Mouse (Mus musculus): ENCODE data around the gene Chgb. TPM values are rescaled to one million over a fixed set of nuclear protein-coding genes. Genes with fewer than 3 reads are reported as not detected.

The Chgb gene
- polyA plus RNA-seq, 1 experiment from 2014 or later, result 0.30 TPM

DNA sequence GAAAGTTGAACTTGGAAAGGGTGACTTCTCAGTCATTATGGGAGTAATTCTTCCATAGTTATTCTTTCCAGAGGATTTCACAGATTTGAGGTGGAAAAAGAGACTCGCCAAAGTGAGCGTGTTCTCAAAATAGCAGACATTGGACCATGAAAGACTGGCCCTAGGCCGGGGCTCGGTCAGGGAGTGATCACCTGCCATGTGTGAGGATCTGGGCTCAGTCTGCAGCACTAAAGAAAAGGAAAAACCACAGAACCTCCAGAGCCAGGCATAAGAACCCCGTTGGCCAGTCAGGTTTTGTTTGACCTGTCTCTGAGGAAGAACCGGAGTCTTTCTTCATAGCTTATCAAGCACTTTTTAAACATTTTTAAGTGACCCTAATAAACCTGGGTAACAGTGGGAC lies 3.0 kb downstream of the Chgb start:
- H3K9ac ChIP-seq (ENCODE audit: low read length), result no peak overlapping the region
- H3K27ac ChIP-seq (replicated peaks in 1 of 2; ENCODE audit: control insufficient read depth in 1 of 2, insufficient read depth in 1 of 2, low read depth in 2 of 2, low read length in 2 of 2), result no peak overlapping the region
- ATAC-seq (ENCODE audit: insufficient number of reproducible peaks, insufficient read depth, low FRiP score, low read depth), result no peak
- H3K4me3 ChIP-seq (ENCODE audit: control insufficient read depth in 1 of 2, insufficient read depth in 1 of 2, low read depth in 1 of 2, low read length in 2 of 2), result no peak overlapping the region
- peaks cover 0 to 4% of the 10 kb centered on the region in 2 experiments; a peak in 2 of 4 replicates for H3K4me1 ChIP-seq (ENCODE audit: control insufficient read depth in 2 of 2, insufficient read depth in 2 of 2, low read length in 2 of 2)
- no peaks in the 10 kb centered on the region for H3K36me3 ChIP-seq (ENCODE audit: control insufficient read depth, insufficient read depth, low read length)
- WGBS, result 71% methylated on average over 6 of the region's 6 CpGs
- no peaks in the 10 kb centered on the region for H3K9me3 ChIP-seq (ENCODE audit: control insufficient read depth, low read length)
- peaks cover 19% of the 10 kb centered on the region for H3K27me3 ChIP-seq (ENCODE audit: control insufficient read depth, insufficient read depth, low read length)
- no peak overlapping the region for H3K4me2 ChIP-seq (ENCODE audit: low read length)

DNA sequence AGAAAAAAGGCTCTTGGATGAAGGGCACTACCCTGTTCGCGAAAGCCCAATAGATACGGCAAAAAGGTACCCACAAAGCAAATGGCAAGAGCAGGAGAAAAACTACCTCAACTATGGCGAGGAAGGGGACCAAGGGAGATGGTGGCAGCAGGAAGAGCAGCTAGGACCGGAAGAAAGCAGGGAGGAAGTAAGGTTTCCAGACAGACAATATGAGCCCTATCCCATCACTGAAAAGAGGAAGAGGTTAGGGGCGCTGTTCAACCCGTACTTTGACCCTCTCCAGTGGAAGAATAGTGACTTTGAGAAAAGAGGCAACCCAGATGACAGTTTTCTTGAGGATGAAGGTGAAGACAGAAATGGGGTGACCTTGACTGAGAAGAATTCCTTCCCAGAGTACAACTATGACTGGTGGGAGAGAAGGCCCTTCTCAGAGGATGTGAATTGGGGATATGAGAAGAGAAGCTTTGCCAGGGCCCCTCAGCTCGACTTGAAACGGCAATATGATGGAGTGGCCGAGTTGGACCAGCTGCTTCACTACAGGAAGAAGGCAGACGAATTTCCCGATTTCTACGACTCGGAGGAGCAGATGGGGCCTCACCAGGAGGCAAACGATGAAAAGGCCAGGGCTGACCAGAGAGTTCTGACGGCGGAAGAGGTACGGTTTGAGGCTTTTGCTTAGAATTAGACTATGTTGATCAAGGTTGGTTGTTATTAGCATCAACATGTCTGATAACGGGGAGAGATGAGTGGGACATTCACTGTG lies 12.5 kb downstream of the Chgb start:
- H3K4me1 ChIP-seq (ENCODE audit: control insufficient read depth in 2 of 2, insufficient read depth in 2 of 2, low read length in 2 of 2), result no peaks in the 10 kb centered on the region
- no peak overlapping the region for H3K9ac ChIP-seq (ENCODE audit: low read length)
- H3K27me3 ChIP-seq (ENCODE audit: control insufficient read depth, insufficient read depth, low read length), result no peaks in the 10 kb centered on the region
- no peak overlapping the region for H3K27ac ChIP-seq (replicated peaks in 1 of 2; ENCODE audit: control insufficient read depth in 1 of 2, insufficient read depth in 1 of 2, low read depth in 2 of 2, low read length in 2 of 2)
- H3K4me2 ChIP-seq (ENCODE audit: low read length), result no peak overlapping the region
- H3K9me3 ChIP-seq (ENCODE audit: control insufficient read depth, low read length), result no peaks in the 10 kb centered on the region
- ATAC-seq (ENCODE audit: insufficient number of reproducible peaks, insufficient read depth, low FRiP score, low read depth), result no peak
- WGBS, result 77% methylated on average over 19 of the region's 19 CpGs
- H3K36me3 ChIP-seq (ENCODE audit: control insufficient read depth, insufficient read depth, low read length), result no peaks in the 10 kb centered on the region
- no peak overlapping the region for H3K4me3 ChIP-seq (ENCODE audit: control insufficient read depth in 1 of 2, insufficient read depth in 1 of 2, low read depth in 1 of 2, low read length in 2 of 2)

DNA sequence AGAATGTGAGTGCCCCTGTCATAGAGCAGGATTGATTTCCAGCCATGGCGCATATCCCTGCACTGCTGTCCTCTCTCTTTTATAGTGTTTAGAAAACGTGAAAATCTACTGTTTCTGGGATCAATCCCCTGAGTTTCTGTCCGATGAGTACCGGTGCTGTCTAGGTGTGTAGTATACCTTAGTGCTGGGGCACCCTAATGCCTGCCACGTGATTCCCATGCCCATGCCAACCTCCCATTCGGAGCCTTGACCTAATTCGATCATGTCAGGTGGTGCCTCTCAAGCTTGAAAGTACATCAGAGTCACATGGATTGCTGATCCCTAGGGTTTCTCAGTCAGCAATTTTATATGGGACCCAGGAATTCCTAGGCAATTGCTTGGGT lies 13.1 kb downstream of the Chgb start:
- no peaks in the 10 kb centered on the region for H3K27me3 ChIP-seq (ENCODE audit: control insufficient read depth, insufficient read depth, low read length)
- WGBS, result 77% methylated on average over 7 of the region's 7 CpGs
- no peak overlapping the region for H3K4me3 ChIP-seq (ENCODE audit: control insufficient read depth in 1 of 2, insufficient read depth in 1 of 2, low read depth in 1 of 2, low read length in 2 of 2)
- no peaks in the 10 kb centered on the region for H3K36me3 ChIP-seq (ENCODE audit: control insufficient read depth, insufficient read depth, low read length)
- H3K27ac ChIP-seq (replicated peaks in 1 of 2; ENCODE audit: control insufficient read depth in 1 of 2, insufficient read depth in 1 of 2, low read depth in 2 of 2, low read length in 2 of 2), result no peak overlapping the region
- no peak overlapping the region for H3K9ac ChIP-seq (ENCODE audit: low read length)
- H3K4me1 ChIP-seq (ENCODE audit: control insufficient read depth in 2 of 2, insufficient read depth in 2 of 2, low read length in 2 of 2), result no peaks in the 10 kb centered on the region
- no peak for ATAC-seq (ENCODE audit: insufficient number of reproducible peaks, insufficient read depth, low FRiP score, low read depth)
- no peaks in the 10 kb centered on the region for H3K9me3 ChIP-seq (ENCODE audit: control insufficient read depth, low read length)
- no peak overlapping the region for H3K4me2 ChIP-seq (ENCODE audit: low read length)

DNA sequence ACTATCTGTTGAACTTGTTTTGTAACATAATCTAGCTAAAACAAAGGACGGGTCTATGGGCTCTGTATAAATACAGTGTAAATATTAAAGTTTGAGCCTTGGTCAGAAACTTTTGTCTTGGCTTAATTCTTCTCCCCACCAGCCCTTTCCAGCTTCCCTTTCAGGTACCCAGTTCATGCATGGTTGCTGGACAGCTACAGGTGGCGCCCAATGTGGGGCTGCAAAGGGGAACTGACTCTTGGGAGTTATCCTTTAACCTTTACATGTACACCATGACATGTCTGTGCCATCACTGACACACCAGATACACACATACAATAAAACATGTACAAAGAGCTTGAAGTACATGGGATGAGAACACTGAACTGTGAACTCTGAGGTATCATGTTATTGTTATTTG lies 21.9 kb downstream of the Chgb start:
- H3K36me3 ChIP-seq (ENCODE audit: control insufficient read depth, insufficient read depth, low read length), result peaks cover 49% of the 10 kb centered on the region

DNA sequence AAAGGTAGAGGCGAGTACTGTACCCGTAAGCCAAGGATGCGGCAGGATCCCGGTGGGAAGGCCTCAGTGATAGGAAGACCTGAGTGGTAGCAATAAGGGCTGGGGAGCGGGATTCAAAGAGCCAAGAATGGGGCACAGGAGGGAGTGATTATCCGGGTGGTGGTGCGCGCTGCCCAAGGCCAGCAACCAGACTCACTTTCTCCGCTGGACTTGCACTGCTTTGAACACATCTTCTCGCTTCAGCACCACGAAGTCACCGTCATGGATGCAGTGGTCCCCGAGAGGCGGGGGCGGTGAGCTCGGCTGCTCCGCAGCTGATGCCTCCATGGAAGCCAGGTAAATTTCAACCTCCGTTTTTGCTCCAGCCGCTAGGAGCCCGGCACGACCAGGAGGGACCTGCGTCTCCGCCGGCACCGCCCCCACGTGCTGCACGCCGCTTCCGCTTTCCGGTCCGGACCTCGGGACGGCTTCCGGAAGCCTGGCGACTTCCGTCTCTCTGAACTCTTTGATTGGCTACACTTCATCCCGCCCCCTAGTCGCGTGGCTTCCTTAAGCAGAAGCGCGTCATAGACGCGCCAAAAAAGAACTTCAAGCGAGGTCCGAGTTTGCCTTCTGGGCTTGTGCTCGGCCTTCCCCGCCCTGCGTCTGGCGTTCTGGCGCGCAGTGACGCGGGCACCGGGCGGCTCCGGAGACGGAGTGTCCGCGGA lies 34.7 kb downstream of the Chgb start, which contains the start of the genes Trmt6 and Mcm8:
Gene Trmt6, minus strand, starts transcription at position 448 of the 707 bp plus-strand sequence.
Gene Mcm8, plus strand, starts transcription at position 534 of the 707 bp plus-strand sequence.
- Histone ChIP-seq H3K4me2 (ENCODE audit: low read length) (peak within 1 kb of the TSS; percentile 84), H3K36me3 (ENCODE audit: control insufficient read depth, insufficient read depth, low read length) (peaks cover 24% of the 10 kb centered on the region), H3K4me1 (ENCODE audit: control insufficient read depth in 2 of 2, insufficient read depth in 2 of 2, low read length in 2 of 2) (peaks cover 2 to 13% of the 10 kb centered on the region in 2 experiments), H3K4me3 (ENCODE audit: control insufficient read depth in 1 of 2, insufficient read depth in 1 of 2, low read depth in 1 of 2, low read length in 2 of 2) (peak within 1 kb of the TSS; percentile 61 to 86), H3K27ac (replicated peaks in 1 of 2; ENCODE audit: control insufficient read depth in 1 of 2, insufficient read depth in 1 of 2, low read depth in 2 of 2, low read length in 2 of 2) (peak within 1 kb of the TSS; percentile 44 to 82), H3K9me3 (ENCODE audit: control insufficient read depth, low read length) (no peaks in the 10 kb centered on the region), H3K9ac (ENCODE audit: low read length) (peak within 1 kb of the TSS; percentile 88), H3K27me3 (ENCODE audit: control insufficient read depth, insufficient read depth, low read length) (no peaks in the 10 kb centered on the region)
- peak; percentile 98 for ATAC-seq (ENCODE audit: insufficient number of reproducible peaks, insufficient read depth, low FRiP score, low read depth)
- WGBS, result under 1% methylated on average over 56 of the region's 59 CpGs

More for the DNA sequence above, 21.9 kb downstream of the Chgb start:
- Histone ChIP-seq H3K27ac (replicated peaks in 1 of 2; ENCODE audit: control insufficient read depth in 1 of 2, insufficient read depth in 1 of 2, low read depth in 2 of 2, low read length in 2 of 2) (no peak overlapping the region), H3K27me3 (ENCODE audit: control insufficient read depth, insufficient read depth, low read length) (no peaks in the 10 kb centered on the region), H3K4me1 (ENCODE audit: control insufficient read depth in 2 of 2, insufficient read depth in 2 of 2, low read length in 2 of 2) (no peaks in the 10 kb centered on the region), H3K9ac (ENCODE audit: low read length) (no peak overlapping the region), H3K9me3 (ENCODE audit: control insufficient read depth, low read length) (no peaks in the 10 kb centered on the region), H3K4me3 (ENCODE audit: control insufficient read depth in 1 of 2, insufficient read depth in 1 of 2, low read depth in 1 of 2, low read length in 2 of 2) (no peak overlapping the region), H3K4me2 (ENCODE audit: low read length) (no peak overlapping the region)
- ATAC-seq (ENCODE audit: insufficient number of reproducible peaks, insufficient read depth, low FRiP score, low read depth), result no peak
- 81% methylated on average over 2 of the region's 2 CpGs for WGBS

DNA sequence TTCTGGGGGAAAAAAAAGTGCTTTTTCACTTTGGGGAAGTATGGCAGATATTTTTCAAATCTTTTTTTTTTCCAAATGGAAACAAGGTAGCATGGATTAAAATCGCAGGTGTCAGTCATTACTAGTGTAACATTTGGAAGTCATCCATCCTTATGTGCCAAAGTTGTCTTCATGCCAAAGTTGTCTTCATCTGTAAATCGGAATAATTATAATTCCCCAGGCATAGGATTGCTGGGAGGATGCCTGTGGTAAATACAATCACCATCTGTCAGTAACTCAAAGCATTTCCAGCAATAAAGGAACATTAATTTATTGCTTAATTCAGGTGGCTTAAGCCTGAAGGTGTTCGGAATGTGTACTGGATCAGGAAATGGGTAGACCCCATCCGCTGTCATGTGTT lies 60.0 kb downstream of the Chgb start:
- Histone ChIP-seq H3K36me3 (ENCODE audit: control insufficient read depth, insufficient read depth, low read length) (peaks cover 20% of the 10 kb centered on the region), H3K9ac (ENCODE audit: low read length) (no peak overlapping the region), H3K4me2 (ENCODE audit: low read length) (no peak overlapping the region), H3K27ac (replicated peaks in 1 of 2; ENCODE audit: control insufficient read depth in 1 of 2, insufficient read depth in 1 of 2, low read depth in 2 of 2, low read length in 2 of 2) (no peak overlapping the region), H3K4me3 (ENCODE audit: control insufficient read depth in 1 of 2, insufficient read depth in 1 of 2, low read depth in 1 of 2, low read length in 2 of 2) (no peak overlapping the region), H3K27me3 (ENCODE audit: control insufficient read depth, insufficient read depth, low read length) (no peaks in the 10 kb centered on the region), H3K9me3 (ENCODE audit: control insufficient read depth, low read length) (no peaks in the 10 kb centered on the region), H3K4me1 (ENCODE audit: control insufficient read depth in 2 of 2, insufficient read depth in 2 of 2, low read length in 2 of 2) (no peaks in the 10 kb centered on the region)
- WGBS, result 88% methylated on average over 4 of the region's 4 CpGs
- ATAC-seq (ENCODE audit: insufficient number of reproducible peaks, insufficient read depth, low FRiP score, low read depth), result no peak

All from heart, embryonic 14.5 days (tissue).